Mouse (Mus musculus) layer of hippocampus, adult 8-10 months (tissue): ENCODE measurements around the gene Ttc7b. TPM values are rescaled to one million over a fixed set of nuclear protein-coding genes. Genes with fewer than 3 reads are reported as not detected.
A peak's percentile ranks its signal among the peaks of the same experiment; 100 is the strongest.

Source experiments
- DNase-seq, 2 experiments: peaks; one replicate each; pipeline ENCODE4 v3.0.0; 2022; ENCODE audit warnings: low spot score in 2 of 2
- total RNA-seq, 4 experiments: library from RNA; stranded (reverse); gene quantifications; 2 replicates each; pipeline ENCODE4 v1.2.4; 2022

Ttc7b gene
- total RNA-seq, 4 experiments from 2014 or later: 160 to 184 (median 174) TPM

DNA sequence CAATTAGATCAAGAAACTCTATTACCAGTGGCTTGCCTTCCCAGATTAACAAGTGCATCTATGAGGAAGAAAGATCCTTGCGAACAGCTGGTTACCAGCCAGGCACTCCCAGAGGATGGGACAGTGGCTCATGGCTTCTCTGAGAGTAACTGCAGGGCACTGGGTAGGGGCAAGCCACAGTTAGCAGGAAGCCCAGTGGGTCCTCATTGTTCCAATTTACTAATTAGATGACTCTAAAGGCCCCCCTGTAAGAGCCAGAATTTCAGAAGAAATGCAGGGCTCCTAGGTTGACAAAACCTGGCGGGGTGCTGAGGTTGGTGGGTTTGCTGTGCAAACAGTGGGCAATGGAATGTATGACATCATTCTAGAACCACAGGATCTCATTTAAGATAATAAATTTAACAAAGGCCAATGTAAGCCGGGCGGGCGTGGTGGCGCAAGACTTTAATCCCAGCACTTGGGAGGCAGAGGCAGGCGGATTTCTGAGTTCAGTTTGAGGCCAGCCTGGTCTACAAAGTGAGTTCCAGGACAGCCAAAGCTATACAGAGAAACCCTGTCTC is 179.6 kb downstream of the Ttc7b start:
- no peak for DNase-seq

- DNase-seq: no peak
Observed at GRCm38 (mm10) chr12:100338055-100338454, 182.6 kb downstream of the Ttc7b start.

GRCm38 (mm10) chr12:100337351-100338018 is 183.1 kb downstream of the Ttc7b start:
- no peak for DNase-seq

DNA sequence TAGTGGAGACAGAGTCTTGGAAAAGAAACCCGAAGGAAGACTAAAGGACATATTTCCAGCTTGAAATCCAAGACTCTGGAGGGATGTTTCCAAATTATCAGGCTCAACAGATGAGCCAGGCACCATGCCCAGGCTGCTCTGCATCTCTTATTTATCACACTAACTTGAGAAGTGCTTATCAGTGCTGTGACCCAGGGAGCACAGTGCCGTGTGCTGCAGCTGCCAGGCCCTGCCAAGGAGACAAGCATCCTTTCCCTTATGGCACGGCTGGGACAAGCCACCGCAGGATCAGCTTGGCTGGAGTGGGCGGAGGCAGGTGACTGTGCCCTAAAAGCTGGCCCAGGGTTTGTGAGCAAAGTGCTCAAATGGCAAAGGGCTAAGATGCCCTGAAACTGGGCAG is 184.4 kb downstream of the Ttc7b start:
- no peak for DNase-seq

GRCm38 (mm10) chr12:100331806-100332205 is 188.8 kb downstream of the Ttc7b start:
- DNase-seq: no peak

GRCm38 (mm10) chr12:100330234-100330633 is 190.4 kb downstream of the Ttc7b start:
- DNase-seq: no peak

DNA sequence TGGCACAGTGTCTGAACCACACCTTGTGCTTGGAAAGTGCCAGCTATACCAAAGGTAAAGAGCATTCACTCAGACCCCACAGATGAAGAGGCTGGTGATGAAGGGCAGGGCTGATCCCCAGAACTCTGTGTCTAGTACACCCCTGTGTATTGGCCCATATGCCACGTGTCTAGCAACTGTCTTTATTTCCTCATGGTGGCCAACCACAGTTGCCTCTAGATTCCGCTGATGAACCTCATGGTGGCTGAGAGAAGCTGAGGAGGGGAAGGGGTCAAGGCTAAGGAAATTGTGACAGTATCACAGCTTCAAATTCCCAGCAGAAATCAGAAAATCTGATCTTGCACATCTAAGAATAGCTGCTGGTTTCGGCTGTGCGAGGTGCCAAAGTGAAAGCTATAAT is 191.6 kb downstream of the Ttc7b start:
- no peak for DNase-seq

DNA sequence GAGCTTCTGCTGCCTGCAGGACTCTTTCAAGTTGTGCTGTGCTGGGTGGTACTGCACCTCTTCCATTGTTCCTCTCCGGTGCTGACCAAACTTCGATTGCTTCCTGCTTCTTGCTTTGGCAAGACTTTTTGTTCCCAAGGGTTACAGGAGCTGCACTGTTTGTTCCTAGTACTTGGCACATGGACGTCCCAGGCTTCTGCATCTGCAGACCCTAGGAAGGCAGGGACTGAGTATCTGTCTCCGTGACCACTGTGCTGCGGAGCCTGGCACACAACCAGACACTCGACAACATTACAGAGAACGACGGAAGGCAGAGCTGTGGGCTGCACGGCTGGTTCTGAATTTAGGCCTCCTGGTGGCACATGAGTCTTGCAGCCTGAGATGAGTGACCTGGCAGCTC is 192.1 kb downstream of the Ttc7b start:
- no peak for DNase-seq

- no peak for DNase-seq
Observed at GRCm38 (mm10) chr12:100326732-100327131, 193.9 kb downstream of the Ttc7b start.

- no peak for DNase-seq
Observed at GRCm38 (mm10) chr12:100325618-100326017, 195.0 kb downstream of the Ttc7b start.

DNA sequence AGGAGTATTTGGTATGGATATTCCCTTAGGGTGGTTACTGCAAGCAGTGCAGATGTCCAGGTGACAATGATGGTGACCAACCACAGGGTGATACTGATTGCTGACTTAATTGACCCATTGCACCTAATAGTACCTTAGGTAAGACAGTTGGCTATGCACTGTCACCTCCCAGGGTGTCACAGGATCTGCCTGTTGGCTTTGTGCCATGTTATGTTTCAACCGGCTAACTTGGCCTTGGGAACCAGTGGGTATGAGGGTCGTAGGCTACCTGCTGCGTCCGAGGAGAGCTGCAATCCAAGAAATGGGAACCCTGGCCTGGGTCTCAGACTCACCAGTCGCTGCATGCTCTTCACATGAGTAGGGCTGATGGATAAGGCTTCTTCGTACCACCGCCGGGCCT is 195.4 kb downstream of the Ttc7b start:
- DNase-seq: no peak

GRCm38 (mm10) chr12:100323641-100324040 is 197.0 kb downstream of the Ttc7b start:
- DNase-seq: no peak

DNA sequence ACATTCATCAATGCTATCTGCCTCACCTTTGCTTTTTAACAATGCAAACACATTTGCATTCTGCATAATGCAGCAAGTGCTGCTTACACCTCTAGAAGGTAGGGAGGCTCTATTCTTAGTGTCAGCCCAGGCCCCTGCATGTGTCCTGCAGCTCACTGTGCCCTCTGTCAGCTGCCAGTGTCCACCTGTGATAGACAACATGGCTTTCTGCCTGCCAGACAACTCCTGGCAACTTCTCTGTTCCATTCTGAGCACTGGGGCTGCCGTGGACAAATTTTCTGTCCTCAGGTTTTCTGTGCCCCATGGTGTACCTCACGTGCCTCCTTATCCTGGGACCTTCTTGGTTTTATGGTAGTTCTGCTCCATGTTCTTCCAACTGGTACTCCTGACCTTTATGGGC is 198.4 kb downstream of the Ttc7b start:
- no peak for DNase-seq

- no peak for DNase-seq
Observed at GRCm38 (mm10) chr12:100321545-100321944, 199.1 kb downstream of the Ttc7b start.

DNA sequence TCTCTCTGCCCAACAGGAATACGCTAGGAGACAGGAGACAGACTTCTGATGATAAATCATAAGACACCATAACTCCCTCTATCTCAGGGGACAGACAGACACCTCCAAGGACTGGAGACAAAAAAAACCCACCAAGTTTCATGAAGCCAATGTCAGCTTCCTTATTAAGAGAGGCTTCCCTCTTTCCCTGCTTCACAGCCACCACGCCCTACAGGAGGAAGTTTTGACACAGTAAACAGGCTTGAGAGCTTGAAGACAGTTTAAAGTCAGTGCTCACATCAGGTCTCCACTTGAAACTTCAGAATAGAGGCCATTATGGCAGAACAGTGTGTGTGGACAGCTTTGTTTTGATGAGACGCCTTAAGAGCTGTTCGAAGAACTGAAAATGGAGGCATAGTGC is 200.9 kb downstream of the Ttc7b start:
- DNase-seq: no peak

- DNase-seq: no peak
Observed at GRCm38 (mm10) chr12:100317936-100318335, 202.7 kb downstream of the Ttc7b start.

DNA sequence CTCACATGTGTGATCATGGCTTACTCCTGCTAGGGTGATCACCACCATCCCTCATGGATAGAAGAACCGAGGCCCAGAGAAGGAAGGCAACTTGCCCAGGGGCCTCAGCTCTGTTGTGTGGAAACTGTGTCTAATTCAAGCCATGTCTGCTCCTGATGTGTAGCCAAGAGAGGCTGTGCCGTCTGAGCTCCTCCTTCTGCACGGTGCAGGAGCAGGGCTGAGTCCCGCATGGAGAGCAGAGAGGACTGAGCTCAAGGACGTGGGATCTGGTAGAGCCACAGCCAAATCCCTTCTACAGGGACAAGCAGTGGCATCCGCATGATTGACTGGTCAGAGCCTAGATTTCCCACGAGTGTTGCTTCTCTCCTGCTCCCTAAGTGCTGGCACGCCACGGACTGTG is 204.5 kb downstream of the Ttc7b start:
- peak in 1 of 2 experiments; percentile 57 for DNase-seq

DNA sequence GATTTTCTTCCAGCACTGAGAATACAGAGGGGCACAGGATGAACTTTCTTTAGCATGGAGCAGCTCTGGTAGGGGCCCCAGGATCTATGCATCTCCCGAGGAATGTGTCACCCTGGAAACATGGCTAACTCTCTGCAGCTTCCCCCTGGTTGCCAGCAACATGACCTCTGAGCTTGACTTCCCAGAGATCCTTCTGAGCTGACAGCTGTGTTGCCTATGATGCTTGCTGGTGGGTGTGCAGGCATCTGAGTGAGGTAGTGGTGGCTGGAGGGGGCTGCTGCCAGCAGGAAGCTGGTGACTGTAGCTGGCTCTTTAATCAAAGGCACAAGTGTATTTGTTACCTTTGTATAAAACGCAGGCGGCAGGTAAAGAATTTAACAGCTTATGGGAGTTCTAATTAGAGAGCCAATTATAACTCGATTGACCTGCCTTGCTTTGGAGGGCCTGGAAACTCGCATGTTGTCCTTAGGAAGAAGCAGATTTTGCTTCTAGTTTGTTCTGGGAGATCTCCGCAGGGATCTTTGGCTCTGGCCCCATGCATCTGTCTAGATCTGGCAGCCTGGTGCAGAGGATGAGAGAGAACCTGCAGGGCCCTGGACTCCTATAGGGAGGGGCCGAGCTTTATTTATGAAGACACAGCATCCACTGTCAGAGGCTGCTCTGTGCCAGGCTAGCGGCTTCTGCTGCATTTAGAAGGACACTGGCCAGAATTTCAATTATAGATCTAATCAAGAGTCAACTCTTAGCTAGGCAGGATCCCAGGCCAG is 205.3 kb downstream of the Ttc7b start:
- DNase-seq: peak in 1 of 2 experiments; percentile 55

GRCm38 (mm10) chr12:100313785-100314375 is 206.7 kb downstream of the Ttc7b start:
- peak in 1 of 2 experiments; percentile 61 for DNase-seq

GRCm38 (mm10) chr12:100313209-100313608 is 207.4 kb downstream of the Ttc7b start:
- no peak for DNase-seq

DNA sequence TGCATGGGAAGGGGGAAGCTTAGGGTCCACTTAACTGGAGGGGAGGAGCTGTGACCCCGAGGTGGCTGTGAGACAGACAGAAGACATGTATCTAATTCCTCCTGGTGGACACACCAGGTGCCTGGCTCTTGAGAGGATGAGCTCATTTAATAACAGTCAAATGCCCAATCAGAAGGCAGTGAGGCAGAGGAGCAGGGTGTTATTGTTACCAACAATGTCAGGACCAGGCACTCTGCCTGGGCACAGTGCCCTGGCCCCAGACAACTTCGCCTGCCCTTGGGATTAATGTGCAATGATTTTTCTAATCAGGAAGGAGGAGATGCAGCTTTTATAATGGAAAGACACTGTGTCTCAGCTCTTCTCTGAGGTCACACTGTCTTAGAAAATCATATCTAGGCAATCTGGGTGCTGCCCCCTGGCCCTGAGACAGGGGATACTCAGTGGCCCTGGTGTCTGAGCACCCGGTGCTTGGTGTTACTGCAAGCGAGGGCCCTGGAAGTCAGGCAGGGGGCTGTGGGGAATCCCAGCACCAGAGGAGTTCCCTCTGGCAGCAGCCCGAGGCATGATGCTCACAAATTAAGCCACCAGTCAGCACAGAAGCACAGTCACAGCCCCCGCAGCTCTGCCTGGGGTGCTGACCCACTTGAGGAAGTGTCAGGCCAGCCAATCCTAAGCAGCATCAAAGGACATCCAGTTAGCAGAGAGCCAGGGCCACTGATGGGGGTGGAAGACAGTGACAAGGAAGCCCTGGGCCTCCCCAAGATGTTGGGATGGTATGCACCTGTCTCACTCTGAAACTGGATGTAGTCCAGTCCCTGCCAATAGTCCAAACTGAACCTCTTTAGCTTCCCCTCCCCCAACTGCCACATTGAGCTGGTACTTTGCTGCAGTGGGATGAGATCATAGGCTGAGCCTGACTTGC is 209.9 kb downstream of the Ttc7b start:
- no peak for DNase-seq
